Mouse (Mus musculus) myocyte (in vitro differentiated cells): ENCODE measurements around the gene Alox15. TPM values are rescaled to one million over a fixed set of nuclear protein-coding genes. Genes with fewer than 3 reads are reported as not detected.

Source experiments
- H3K27me3 ChIP-seq: one replicate; pipeline ENCODE4 v1.6.1; 2011; ENCODE audit not compliant: control insufficient read depth, insufficient read depth, insufficient read length
- H3K36me3 ChIP-seq: one replicate; pipeline ENCODE4 v1.6.1; 2011; ENCODE audit not compliant: control insufficient read depth, insufficient read depth
- H3K4me2 ChIP-seq: one replicate; pipeline ENCODE4 v1.6.1; 2011; ENCODE audit warnings: low read depth, control low read depth
- H3K4me3 ChIP-seq: one replicate; pipeline ENCODE4 v1.5.1; 2011; ENCODE audit warnings: mild to moderate bottlenecking, control low read depth, moderate library complexity
- H3K79me2 ChIP-seq: one replicate; pipeline ENCODE4 v1.6.1; 2011; ENCODE audit not compliant: control insufficient read depth, insufficient read depth
- H3ac ChIP-seq: one replicate; pipeline ENCODE4 v1.6.1; 2011; ENCODE audit not compliant: control insufficient read depth, insufficient read length
- CEBPB ChIP-seq: IDR thresholded peaks from 2 replicates; pipeline ENCODE4 v1.6.1; 2011; ENCODE audit warnings: mild to moderate bottlenecking, moderate library complexity; ENCODE audit not compliant: poor library complexity, insufficient read depth, severe bottlenecking
- E2F4 ChIP-seq: IDR thresholded peaks from one replicate; pipeline ENCODE4 v1.6.1; 2011; ENCODE audit warnings: mild to moderate bottlenecking, control low read depth, moderate library complexity; ENCODE audit not compliant: insufficient read depth
- MAX ChIP-seq: IDR thresholded peaks from one replicate; pipeline ENCODE4 v1.6.1; 2011; ENCODE audit warnings: low read depth, mild to moderate bottlenecking, control low read depth
- MYOD1 ChIP-seq, 3 experiments: IDR thresholded peaks; one replicate each; pipeline ENCODE4 v1.6.1; 2011; ENCODE audit warnings: control low read depth in 2 of 3, low read depth in 2 of 3, mild to moderate bottlenecking in 2 of 3, moderate library complexity in 1 of 3; ENCODE audit not compliant: insufficient read length in 2 of 3, control insufficient read depth in 1 of 3
- MYOG ChIP-seq, 3 experiments: IDR thresholded peaks; one replicate each; pipeline ENCODE4 v1.6.1; 2011; ENCODE audit warnings: control low read depth in 2 of 3, low read depth in 2 of 3, mild to moderate bottlenecking in 2 of 3; ENCODE audit not compliant: insufficient read length in 2 of 3, control insufficient read depth in 1 of 3, insufficient read depth in 1 of 3
- POLR2A ChIP-seq: IDR thresholded peaks from one replicate; pipeline ENCODE4 v1.6.1; 2011; ENCODE audit warnings: low read depth, mild to moderate bottlenecking, control low read depth, moderate library complexity; ENCODE audit not compliant: insufficient read length
- POLR2AphosphoS2 ChIP-seq: IDR thresholded peaks from one replicate; pipeline ENCODE4 v1.6.1; 2011; ENCODE audit warnings: low read depth, control low read depth; ENCODE audit not compliant: insufficient read length
- REST ChIP-seq: IDR thresholded peaks from one replicate; pipeline ENCODE4 v1.6.1; 2011; ENCODE audit warnings: mild to moderate bottlenecking, control low read depth, moderate library complexity; ENCODE audit not compliant: insufficient read depth, insufficient read length
- SRF ChIP-seq: IDR thresholded peaks from one replicate; pipeline ENCODE4 v1.6.1; 2011; ENCODE audit warnings: low read depth; ENCODE audit not compliant: control insufficient read depth, insufficient read length
- TCF12 ChIP-seq: IDR thresholded peaks from one replicate; pipeline ENCODE4 v1.6.1; 2011; ENCODE audit warnings: mild to moderate bottlenecking, control low read depth; ENCODE audit not compliant: poor library complexity, insufficient read depth, severe bottlenecking
- TCF3 ChIP-seq: IDR thresholded peaks from one replicate; pipeline ENCODE4 v1.6.1; 2011; ENCODE audit warnings: low read depth, control low read depth; ENCODE audit not compliant: insufficient read length
- USF1 ChIP-seq: IDR thresholded peaks from one replicate; pipeline ENCODE4 v1.6.1; 2011; ENCODE audit warnings: low read depth, mild to moderate bottlenecking, control low read depth, moderate library complexity
- polyA plus RNA-seq: library from polyadenylated mRNA; unstranded; fragments of >200 nt; fragmentation: generic; extraction: Trizol; gene quantifications from one replicate; pipeline ENCODE4 v1.2.1, GENCODE M21; 2012; ENCODE audit warnings: missing spikeins

Alox15 gene
- polyA plus RNA-seq, 1 experiment = not detected

DNA sequence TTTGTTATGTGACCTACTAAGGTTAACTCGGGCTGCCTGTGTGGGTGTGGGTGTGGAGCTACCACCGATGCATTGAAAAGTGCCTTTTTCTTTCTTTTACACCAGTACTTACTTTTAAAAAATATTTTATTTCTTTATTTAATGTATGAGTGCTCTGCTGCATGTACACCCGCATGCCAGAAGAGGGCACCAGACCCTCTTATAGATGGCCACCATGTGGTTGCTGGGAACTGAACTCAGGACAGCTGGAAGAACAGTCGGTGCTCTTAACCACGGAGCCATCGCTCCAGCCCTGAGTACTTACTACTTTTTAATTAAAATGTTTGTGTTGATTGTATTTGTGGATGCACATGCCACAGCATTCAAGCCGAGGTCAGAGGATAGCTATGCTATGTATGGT, 38.0 kb downstream of the Alox15 start:
- H3K36me3 ChIP-seq = no peaks in the 10 kb centered on the region
- H3K27me3 ChIP-seq = peaks cover 24% of the 10 kb centered on the region
- no peak overlapping the region for H3K4me2 ChIP-seq
- TF ChIP-seq TCF3 (no peak), CEBPB (no peak), SRF (no peak)
- no peaks in the 10 kb centered on the region for H3K79me2 ChIP-seq
- no peak overlapping the region for H3ac ChIP-seq
- no peak overlapping the region for H3K4me3 ChIP-seq

DNA sequence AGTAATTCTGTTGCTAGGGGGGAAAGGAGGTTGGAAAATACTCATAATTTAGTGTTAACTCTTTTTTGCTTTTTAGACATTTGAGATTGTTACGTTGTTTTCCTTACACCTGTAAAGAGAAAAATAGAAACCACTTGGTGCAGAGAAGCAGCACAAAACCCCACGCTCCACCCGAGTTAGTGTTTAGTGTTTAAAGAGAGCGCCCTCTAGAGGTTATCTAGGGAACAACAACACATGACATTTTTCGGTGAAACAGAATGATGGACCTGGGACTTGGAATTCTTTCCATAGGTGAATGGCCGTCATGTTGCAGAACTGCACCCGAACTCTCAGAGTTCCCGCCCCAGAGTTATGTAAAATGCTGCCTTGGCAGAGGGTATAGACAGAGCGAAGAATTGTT, 42.5 kb downstream of the Alox15 start:
- peaks cover 3% of the 10 kb centered on the region for H3K27me3 ChIP-seq
- H3K4me2 ChIP-seq = no peak overlapping the region
- TF ChIP-seq SRF (no peak), TCF3 (no peak), MYOD1 (IDR thresholded peaks at IDR 0.05; ENCODE audit: control insufficient read depth in 1 of 3, insufficient read length in 2 of 3, low read depth in 2 of 3) (no peak), E2F4 (no peak), CEBPB (no peak), MAX (no peak), USF1 (no peak), TCF12 (no peak), POLR2A (no peak), POLR2AphosphoS2 (no peak), MYOG (IDR thresholded peaks at IDR 0.05; ENCODE audit: control insufficient read depth in 1 of 3, insufficient read depth in 1 of 3, insufficient read length in 2 of 3, low read depth in 2 of 3) (no peak), REST (no peak)
- no peaks in the 10 kb centered on the region for H3K36me3 ChIP-seq
- H3K79me2 ChIP-seq = no peaks in the 10 kb centered on the region
- no peak overlapping the region for H3K4me3 ChIP-seq
- no peak overlapping the region for H3ac ChIP-seq

DNA sequence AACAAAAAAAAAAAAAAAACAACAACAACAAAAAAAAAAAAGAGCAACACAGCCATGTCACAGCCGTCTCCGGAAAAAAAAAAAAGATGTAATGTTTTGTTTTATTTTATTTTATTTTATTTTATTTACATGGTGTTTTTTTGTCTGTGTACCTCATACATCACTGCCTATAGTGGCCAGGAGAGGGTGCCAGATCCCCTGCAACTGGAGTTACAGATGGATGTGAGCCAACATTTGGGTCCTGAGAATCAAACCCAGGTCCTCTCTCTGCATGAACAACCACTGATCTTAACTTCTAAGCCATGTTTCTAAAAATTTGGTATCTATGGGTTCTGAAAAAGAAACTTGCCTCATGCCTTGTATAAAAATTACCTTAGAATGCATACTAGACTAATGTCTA, 43.5 kb downstream of the Alox15 start:
- Histone ChIP-seq H3K36me3 (no peaks in the 10 kb centered on the region), H3K79me2 (no peaks in the 10 kb centered on the region), H3ac (no peak overlapping the region), H3K4me3 (no peak overlapping the region), H3K4me2 (no peak overlapping the region), H3K27me3 (peaks cover 5% of the 10 kb centered on the region)
- TF ChIP-seq E2F4 (no peak), POLR2AphosphoS2 (no peak), MYOD1 (IDR thresholded peaks at IDR 0.05; ENCODE audit: control insufficient read depth in 1 of 3, insufficient read length in 2 of 3, low read depth in 2 of 3) (no peak), TCF3 (no peak), SRF (no peak), REST (no peak), CEBPB (no peak)

- no peaks in the 10 kb centered on the region for H3K36me3 ChIP-seq
- TF ChIP-seq REST = no peak
- no peak for TF ChIP-seq TCF12
- TF ChIP-seq SRF = no peak
- no peak for TF ChIP-seq POLR2AphosphoS2
- TF ChIP-seq TCF3 = no peak
- no peak for TF ChIP-seq USF1
- no peak for TF ChIP-seq MAX
- no peak for TF ChIP-seq E2F4
- TF ChIP-seq CEBPB = no peak
- TF ChIP-seq POLR2A = no peak
- no peak for TF ChIP-seq MYOD1 (IDR thresholded peaks at IDR 0.05; ENCODE audit: control insufficient read depth in 1 of 3, insufficient read length in 2 of 3, low read depth in 2 of 3)
- TF ChIP-seq MYOG (IDR thresholded peaks at IDR 0.05; ENCODE audit: control insufficient read depth in 1 of 3, insufficient read depth in 1 of 3, insufficient read length in 2 of 3, low read depth in 2 of 3) = no peak
- no peak overlapping the region for H3K4me3 ChIP-seq
- H3K4me2 ChIP-seq = no peak overlapping the region
- no peaks in the 10 kb centered on the region for H3K79me2 ChIP-seq
- peaks cover 5% of the 10 kb centered on the region for H3K27me3 ChIP-seq
- H3ac ChIP-seq = no peak overlapping the region
These were observed 45.7 kb downstream of the Alox15 start for GRCm38 (mm10) chr11:70306159-70306558.

DNA sequence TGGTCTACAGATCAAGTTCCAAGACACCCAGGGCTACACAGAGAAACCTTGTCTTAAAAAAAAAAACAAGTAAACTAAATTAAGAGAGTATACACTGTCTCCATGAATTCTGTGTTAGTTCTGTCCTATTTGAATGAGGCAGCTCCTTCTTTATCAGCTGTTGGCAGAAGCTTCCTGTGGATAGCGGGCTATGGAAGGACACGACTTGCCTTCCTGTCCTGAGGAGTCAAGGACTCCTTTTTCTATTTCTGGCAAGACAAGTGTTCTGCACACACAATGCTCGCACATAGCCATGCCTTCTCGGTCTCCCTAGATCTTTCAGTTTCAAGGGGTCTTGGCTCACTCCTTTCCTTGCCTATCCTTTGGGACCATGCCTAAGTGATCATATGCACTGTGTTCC, 49.5 kb downstream of the Alox15 start:
- no peak overlapping the region for H3K4me2 ChIP-seq
- no peak for TF ChIP-seq POLR2A

More for the DNA sequence above, 49.5 kb downstream of the Alox15 start:
- Histone ChIP-seq H3K4me3 (no peak overlapping the region), H3K79me2 (no peaks in the 10 kb centered on the region), H3K36me3 (no peaks in the 10 kb centered on the region), H3K27me3 (peaks cover 8% of the 10 kb centered on the region), H3ac (no peak overlapping the region)
